Mouse (Mus musculus) liver, adult 2 months (tissue): Measurements from ENCODE around the gene Ift20.
A peak's percentile ranks its signal among the peaks of the same experiment; 100 is the strongest.

Source experiments
- CTCF ChIP-seq: fragments of 200-500 bp; IDR thresholded peaks from 2 replicates; pipeline ENCODE4 v1.5.1; 2011; ENCODE audit warnings: low read depth, low read length, control low read depth
- POLR2A ChIP-seq: fragments of 200-500 bp; IDR thresholded peaks from 2 replicates; pipeline ENCODE4 v1.6.1; 2011; ENCODE audit warnings: low read length, control low read depth; ENCODE audit not compliant: insufficient read depth; ENCODE audit errors: extremely low read depth

DNA sequence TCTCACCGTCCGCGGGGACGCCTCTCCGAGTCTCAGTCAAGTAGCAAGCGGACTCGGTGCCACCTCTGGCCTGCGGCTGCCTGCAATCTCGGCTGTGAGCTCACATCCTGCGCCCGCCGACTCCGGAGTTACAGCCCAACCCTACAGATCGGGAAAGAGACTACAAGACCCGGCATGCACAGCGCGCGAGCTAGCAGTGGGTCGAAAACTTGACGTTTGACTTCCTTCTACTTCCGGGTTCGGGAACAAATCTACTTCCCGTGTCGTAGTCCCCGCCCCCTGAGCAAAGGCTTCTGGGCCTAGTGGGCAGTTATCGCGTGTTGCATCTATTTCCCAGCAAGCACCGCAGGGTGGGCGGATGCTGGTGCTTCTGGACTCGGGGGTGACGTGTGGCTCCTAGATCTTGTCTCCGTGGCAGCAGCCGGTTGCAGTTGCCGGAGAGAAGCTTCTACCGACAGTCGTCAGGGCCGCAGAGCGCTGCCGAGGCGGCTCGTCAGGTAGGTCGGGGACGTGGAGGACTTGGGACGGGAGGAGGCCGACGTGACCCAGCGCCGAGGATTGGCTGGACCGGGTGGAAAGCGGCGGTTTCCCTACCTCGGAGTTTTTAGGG, at the start of gene Ift20, which contains the start of gene Tnfaip1:
- no peak for TF ChIP-seq CTCF
- TF ChIP-seq POLR2A = peak; percentile 77
